Mouse (Mus musculus) hematopoietic stem cell, adult 5-6 weeks (primary cell): ENCODE measurements at regions not wholly inside any gene's neighbourhood (a gene's known extent, or its start where the extent isn't known, plus 50 kb on each side); places are given as distances from the start of the nearest gene placed in this dataset.

Experiments used
- ATAC-seq, 2 experiments: fragments of 125-278 bp in 1 of 2; replicated peaks in 1 of 2; 2 replicates each; pipeline ENCODE4 v1.8.0; 2016 to 2017; ENCODE audit warnings: inconsistent platforms in 2 of 2, mild to moderate bottlenecking in 2 of 2, moderate number of reproducible peaks in 2 of 2, low read depth in 1 of 2, moderate TSS enrichment in 1 of 2; ENCODE audit not compliant: low FRiP score in 2 of 2, poor library complexity in 2 of 2, severe bottlenecking in 2 of 2, insufficient read depth in 1 of 2, low TSS enrichment in 1 of 2

- no peak for ATAC-seq
Observed at GRCm38 (mm10) chr15:92946216-92946615, 328.8 kb downstream of the Gxylt1 start.

- no peak for ATAC-seq
Observed at GRCm38 (mm10) chr15:92903821-92904220, 371.2 kb downstream of the Gxylt1 start.

- ATAC-seq = no peak
Observed at GRCm38 (mm10) chr15:92897277-92897676, 377.7 kb downstream of the Gxylt1 start.

GRCm38 (mm10) chr15:92895836-92896235 lies 379.1 kb downstream of the Gxylt1 start:
- no peak for ATAC-seq

DNA sequence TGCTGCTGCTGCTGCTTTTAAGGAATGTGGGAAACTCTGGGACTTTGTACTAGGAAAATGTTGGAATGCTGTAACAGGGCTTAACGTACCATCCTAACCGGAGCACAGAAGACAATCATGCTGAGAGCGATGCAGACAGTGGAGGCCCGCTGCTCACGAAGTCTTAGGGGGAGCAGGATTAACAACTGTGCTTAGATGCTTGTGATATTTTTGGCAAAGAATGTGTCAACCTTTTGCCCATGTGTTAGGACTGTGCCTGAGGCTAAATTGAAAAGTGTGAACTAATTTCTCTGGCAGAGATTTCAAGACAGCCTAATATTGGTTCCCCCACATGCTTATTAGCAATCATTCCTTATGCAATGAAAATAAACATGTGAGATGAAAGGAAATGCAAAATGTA lies 398.5 kb downstream of the Gxylt1 start:
- ATAC-seq = no peak

DNA sequence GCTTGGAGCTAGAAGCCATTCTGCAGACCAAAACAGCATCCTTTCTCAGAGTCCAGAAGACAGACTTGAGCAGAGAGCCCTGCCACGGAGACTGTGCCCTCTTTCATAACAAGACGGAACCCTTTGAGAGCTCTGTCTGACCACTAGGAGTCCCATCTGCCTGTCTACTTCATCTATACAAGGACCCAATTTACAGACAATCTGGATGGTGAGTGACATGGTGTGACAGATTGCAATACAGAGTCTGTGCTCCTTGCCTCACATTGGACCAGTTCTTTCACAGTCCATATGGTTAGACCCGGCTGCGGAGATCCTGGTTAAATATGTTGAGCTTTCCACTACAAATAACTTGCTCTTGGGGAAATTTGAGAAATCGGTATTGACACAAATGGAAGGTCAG lies 410.9 kb downstream of the Gxylt1 start:
- ATAC-seq = no peak

GRCm38 (mm10) chr15:92850854-92851253 lies 424.1 kb downstream of the Gxylt1 start:
- no peak for ATAC-seq

- no peak for ATAC-seq
Observed at GRCm38 (mm10) chr15:92840035-92840434, 434.9 kb downstream of the Gxylt1 start.

DNA sequence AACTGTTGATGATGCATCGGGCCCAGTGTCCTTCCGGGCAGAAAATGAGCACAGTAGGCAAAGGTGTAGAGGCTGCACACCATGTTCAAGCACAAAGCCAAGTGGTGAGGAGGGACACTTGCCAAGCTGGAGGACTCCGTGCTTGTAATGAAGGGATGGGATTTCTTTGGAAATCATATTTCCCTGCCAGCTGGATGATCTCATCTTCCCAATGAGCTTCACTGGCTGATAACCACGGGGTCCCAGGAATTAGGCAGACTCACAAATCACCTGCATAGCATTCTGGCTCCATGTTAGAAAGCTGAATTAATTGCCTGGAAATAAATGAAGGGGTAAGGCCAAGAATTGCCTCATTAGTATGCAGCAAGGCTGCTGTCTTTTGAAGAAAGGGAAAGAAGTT lies 435.4 kb downstream of the Gxylt1 start:
- ATAC-seq = no peak

GRCm38 (mm10) chr15:92826136-92826535 lies 429.5 kb downstream of the Pdzrn4 start:
- no peak for ATAC-seq
